15 mouse cellular contexts compared by ENCODE assay signal in the genomic region with DNA sequence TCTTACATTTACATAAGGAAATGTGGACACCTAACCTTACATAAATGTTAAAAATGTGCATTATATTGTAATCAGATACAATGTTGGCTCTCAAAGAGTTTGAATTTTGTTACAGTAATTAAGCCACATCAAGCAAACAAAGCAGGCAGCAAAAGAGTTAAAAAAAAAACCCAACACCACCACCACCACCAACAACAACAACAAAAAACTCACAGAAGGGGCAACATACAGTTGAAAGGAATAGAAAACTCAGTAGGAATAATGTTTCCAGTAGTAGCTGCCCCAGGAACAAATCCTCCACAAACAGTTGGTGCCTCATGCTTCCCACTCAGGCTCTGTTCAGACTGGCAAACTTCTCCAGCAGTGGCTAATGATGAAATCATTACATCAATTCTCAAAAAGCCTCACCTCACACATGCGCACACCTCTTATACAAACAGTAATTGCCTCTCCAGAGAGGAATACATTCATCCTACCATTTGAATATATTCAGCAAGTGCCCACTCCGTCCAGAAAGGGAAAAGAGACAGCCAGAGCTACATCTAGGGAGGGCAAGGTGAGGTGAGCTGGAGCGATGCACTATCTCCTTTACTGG. TPM values are rescaled to one million over a fixed set of nuclear protein-coding genes. Genes with fewer than 3 reads are reported as not detected.
DNase-seq lines count a peak whose midpoint lies in the region; ATAC-seq and TF ChIP-seq lines count a peak whose summit lies in the region.
"Had no signal": no experiment of that assay in that cellular context is flagged by ENCODE, and none has a peak within 500 bp of the region (broad histone marks: within the 10 kb centered on the region; RNA-seq: fewer than 3 reads in every experiment).

No protein-coding gene starts in this region.

- TF ChIP-seq POLR2A in MEL (IDR thresholded peaks at IDR 0.05; ENCODE audit: control insufficient read depth in 1 of 2, insufficient read depth in 1 of 2, low read depth in 1 of 2, low read length in 2 of 2, poor library complexity in 1 of 2): no peak

- H3K36me3 ChIP-seq in lung, postnatal 0 days (ENCODE audit: insufficient read depth, low read length): no peaks in the 10 kb centered on the region
- peaks cover 2 to 43% of the 10 kb centered on the region in 2 experiments; a peak in 3 of 4 replicates for H3K36me3 ChIP-seq in MEL (ENCODE audit: control insufficient read depth in 1 of 2, insufficient read depth in 2 of 2, low read length in 2 of 2)
- no peaks in the 10 kb centered on the region for H3K36me3 ChIP-seq in liver, embryonic 14.5 days (replicated peaks; ENCODE audit: control insufficient read depth, insufficient read depth, low read depth)
- H3K36me3 ChIP-seq in embryonic facial prominence, embryonic 10.5 days (replicated peaks): no peaks in the 10 kb centered on the region
- H3K36me3 ChIP-seq: forebrain, embryonic 12.5 days; hindbrain, embryonic 10.5 days; intestine, embryonic 15.5 days had no signal

- no peak for ATAC-seq in lung, postnatal 0 days
- ATAC-seq in liver, embryonic 14.5 days (ENCODE audit: insufficient read depth): no peak
- ATAC-seq: intestine, embryonic 15.5 days had no signal

- DNase-seq in heart, adult 11 months: peak; percentile 74
- no peak for DNase-seq in heart, postnatal 10 days
- peak; percentile 69 for DNase-seq in lung, postnatal 0 days (ENCODE audit: low spot score)
- DNase-seq in lung, postnatal 25 days (ENCODE audit: low spot score): no peak
- DNase-seq in MEL (ENCODE audit: low read depth, low spot score): peak; percentile 35
- DNase-seq in liver, embryonic 14.5 days (ENCODE audit: low read depth in 3 of 3, low spot score in 3 of 3): no peak
- no peak for DNase-seq in embryonic facial prominence, embryonic 10.5 days (ENCODE audit: low spot score)
- no peak for DNase-seq in urinary bladder, adult 18-20 months (ENCODE audit: low spot score in 2 of 2)
- DNase-seq: cerebellum, adult 11-12 months; kidney, postnatal 4 days; lung, adult 2 months had no signal

- H3K4me2 ChIP-seq in lung, postnatal 0 days (replicated peaks; ENCODE audit: low read depth, low read length): no peak overlapping the region
- H3K4me2 ChIP-seq in liver, embryonic 14.5 days (ENCODE audit: low read depth): peak overlapping the region; percentile 93
- H3K4me2 ChIP-seq: forebrain, embryonic 12.5 days had no signal

- H3K9me3 ChIP-seq in lung, postnatal 0 days (ENCODE audit: low read length): no peaks in the 10 kb centered on the region
- no peaks in the 10 kb centered on the region for H3K9me3 ChIP-seq in MEL (replicated peaks; ENCODE audit: insufficient read depth, low read length)
- H3K9me3 ChIP-seq in liver, embryonic 14.5 days (ENCODE audit: control insufficient read depth, low read length): no peaks in the 10 kb centered on the region
- no peaks in the 10 kb centered on the region for H3K9me3 ChIP-seq in embryonic facial prominence, embryonic 10.5 days
- H3K9me3 ChIP-seq: forebrain, embryonic 12.5 days; hindbrain, embryonic 10.5 days; intestine, embryonic 15.5 days had no signal

- H3K9ac ChIP-seq in lung, postnatal 0 days (replicated peaks; ENCODE audit: low read depth): no peak overlapping the region
- H3K9ac ChIP-seq in MEL (ENCODE audit: control insufficient read depth, low read depth, low read length, poor library complexity, severe bottlenecking): no peak overlapping the region
- no peak overlapping the region for H3K9ac ChIP-seq in liver, embryonic 14.5 days (replicated peaks)
- H3K9ac ChIP-seq: forebrain, embryonic 12.5 days; intestine, embryonic 15.5 days had no signal

- H3K79me2 ChIP-seq in MEL (ENCODE audit: control insufficient read depth, insufficient read depth, low read length, poor library complexity): peaks cover 69% of the 10 kb centered on the region

- no peak overlapping the region for H3K4me3 ChIP-seq in lung, postnatal 0 days (ENCODE audit: low read depth, low read length)
- peak overlapping the region in 1 of 2 experiments; percentile 98; a peak in 2 of 4 replicates for H3K4me3 ChIP-seq in MEL (ENCODE audit: control insufficient read depth in 1 of 2, insufficient read depth in 1 of 2, low read depth in 2 of 2, low read length in 2 of 2)
- H3K4me3 ChIP-seq in liver, embryonic 14.5 days (ENCODE audit: insufficient read depth in 1 of 2, low read depth in 2 of 2, low read length in 2 of 2): no peak overlapping the region; a peak in 1 of 4 replicates
- no peak overlapping the region for H3K4me3 ChIP-seq in embryonic facial prominence, embryonic 10.5 days
- H3K4me3 ChIP-seq: forebrain, embryonic 12.5 days; hindbrain, embryonic 10.5 days; intestine, embryonic 15.5 days had no signal

- TF ChIP-seq EP300 in lung, postnatal 0 days (IDR thresholded peaks at IDR 0.05): 0 out of 2 replicates have a peak, but pooled peaks have one; percentile 23
- TF ChIP-seq EP300 in MEL (IDR thresholded peaks at IDR 0.05; ENCODE audit: low read depth in 1 of 2, low read length in 2 of 2): no peak
- no peak for TF ChIP-seq EP300 in liver, embryonic 14.5 days (IDR thresholded peaks at IDR 0.05; ENCODE audit: low read depth)

- TF ChIP-seq CTCF in lung, postnatal 0 days (IDR thresholded peaks at IDR 0.05): no peak
- no peak for TF ChIP-seq CTCF in MEL (IDR thresholded peaks at IDR 0.05 in 2 of 3, conservative IDR thresholded peaks at IDR 0.05 in 1 of 3; ENCODE audit: control insufficient read depth in 1 of 3, insufficient read depth in 1 of 3, low read depth in 2 of 3, low read length in 3 of 3, poor library complexity in 1 of 3, severe bottlenecking in 1 of 3)
- TF ChIP-seq CTCF in liver, embryonic 14.5 days (IDR thresholded peaks at IDR 0.05; ENCODE audit: low read depth): no peak

- 44% methylated on average over 3 of the region's 3 CpGs for WGBS in lung, postnatal 0 days
- 52% methylated on average over 3 of the region's 3 CpGs for WGBS in liver, embryonic 14.5 days (ENCODE audit: insufficient replicate concordance)
- WGBS in embryonic facial prominence, embryonic 10.5 days: 78% methylated on average over 3 of the region's 3 CpGs

- intact Hi-C loops in heart, postnatal 10 days (cut with DNase I): loop anchor here (5.0 kb wide), 1 partner anchor 94 kb away; no protein-coding TSS in a partner anchor

- TF ChIP-seq RAD21 in MEL (IDR thresholded peaks at IDR 0.05; ENCODE audit: low read depth, low read length): no peak

- H3K27me3 ChIP-seq in lung, postnatal 0 days (replicated peaks; ENCODE audit: insufficient read depth, low read length): no peaks in the 10 kb centered on the region
- H3K27me3 ChIP-seq in MEL (ENCODE audit: control insufficient read depth in 1 of 2, insufficient read depth in 2 of 2, low read length in 2 of 2): no peaks in the 10 kb centered on the region
- H3K27me3 ChIP-seq in liver, embryonic 14.5 days (ENCODE audit: control insufficient read depth, insufficient read depth, low read length): no peaks in the 10 kb centered on the region
- H3K27me3 ChIP-seq in embryonic facial prominence, embryonic 10.5 days (replicated peaks; ENCODE audit: low read depth, poor library complexity, severe bottlenecking): peaks cover 60% of the 10 kb centered on the region

- peaks cover 16% of the 10 kb centered on the region; the same call in 1 of the 2 replicates for H3K4me1 ChIP-seq in lung, postnatal 0 days (ENCODE audit: insufficient read depth, low read depth, low read length)
- H3K4me1 ChIP-seq in MEL (ENCODE audit: control insufficient read depth in 1 of 2, insufficient read depth in 2 of 2, low read length in 2 of 2): peaks cover 33 to 35% of the 10 kb centered on the region in 2 experiments
- H3K4me1 ChIP-seq in liver, embryonic 14.5 days (replicated peaks; ENCODE audit: control insufficient read depth in 2 of 2, insufficient read depth in 2 of 2, low read length in 1 of 2): peaks cover 15 to 35% of the 10 kb centered on the region in 2 experiments
- peaks cover 28% of the 10 kb centered on the region for H3K4me1 ChIP-seq in embryonic facial prominence, embryonic 10.5 days

- no peak overlapping the region for H3K27ac ChIP-seq in lung, postnatal 0 days (ENCODE audit: low read length)
- no peak overlapping the region for H3K27ac ChIP-seq in MEL (ENCODE audit: control insufficient read depth, low read depth, low read length)
- no peak overlapping the region for H3K27ac ChIP-seq in liver, embryonic 14.5 days
- no peak overlapping the region for H3K27ac ChIP-seq in embryonic facial prominence, embryonic 10.5 days (replicated peaks)
- H3K27ac ChIP-seq: forebrain, embryonic 12.5 days; hindbrain, embryonic 10.5 days; intestine, embryonic 15.5 days; stomach, postnatal 0 days had no signal

TF ChIP-seq in MEL, 35 proteins besides CTCF, POLR2A, EP300 and RAD21:
- peak; percentile 25; the same call in 1 of the 2 replicates for TF ChIP-seq MXI1 (IDR thresholded peaks at IDR 0.05; ENCODE audit: low read depth, low read length)
- no peak for TF ChIP-seq USF1 (IDR thresholded peaks at IDR 0.05; ENCODE audit: low read depth, low read length)
- TF ChIP-seq NRF1 (IDR thresholded peaks at IDR 0.05; ENCODE audit: insufficient read depth, low read depth, low read length, poor library complexity, severe bottlenecking): no peak
- peak; percentile 54 for TF ChIP-seq ZNF384 (IDR thresholded peaks at IDR 0.05; ENCODE audit: low read depth, low read length)

RNA-seq across cellular contexts. Expression of a gene that starts 4.3 kb away (rescaled TPM):
- total RNA-seq in heart, postnatal 10 days (2021): 1 to 10 TPM; 6.5 to 8.3 TPM
- polyA plus RNA-seq in lung, postnatal 0 days (2015; fragmentation: Nextera tagmentation; extraction: Ambion mirVana): 20.4 and 22.3 TPM in 2 replicates
- total RNA-seq in MEL (2012; rRNA removed): 36.7 and 36.8 TPM in 2 replicates
- 10 to 100 TPM in 1 of 2 experiments, not detected in 1; 66.4 TPM for polyA plus RNA-seq in MEL (2012; ENCODE audit: insufficient read depth in 1 of 2, insufficient read length in 2 of 2, low read depth in 1 of 2, low replicate concordance in 2 of 2, missing spikeins in 1 of 2)
- polyA plus RNA-seq in liver, embryonic 14.5 days (2012; rRNA removed): 2.2 and 2.3 TPM in 2 replicates
- 3.6 and 4.1 TPM in 2 replicates for polyA plus RNA-seq in liver, embryonic 14.5 days (2014; fragmentation: Nextera tagmentation; extraction: Ambion mirVana)
- 2.4 and 3.4 TPM in 2 replicates for polyA plus RNA-seq in embryonic facial prominence, embryonic 10.5 days (2016; fragmentation: Nextera tagmentation; extraction: Ambion mirVana)

Comparison
In these comparisons a context has a peak if more than half of its experiments do, and no peak if none do; other contexts are left out.
1. DNase-seq: peak in heart, adult 11 months (single experiment), lung, postnatal 0 days (single experiment) and MEL (single experiment); none in heart, postnatal 10 days (0 of 2), lung, postnatal 25 days (single experiment), liver, embryonic 14.5 days (0 of 3), embryonic facial prominence, embryonic 10.5 days (single experiment) and urinary bladder, adult 18-20 months (0 of 2).